Comparison of ENCODE assay signal across 8 mouse cellular contexts in the genomic region with DNA sequence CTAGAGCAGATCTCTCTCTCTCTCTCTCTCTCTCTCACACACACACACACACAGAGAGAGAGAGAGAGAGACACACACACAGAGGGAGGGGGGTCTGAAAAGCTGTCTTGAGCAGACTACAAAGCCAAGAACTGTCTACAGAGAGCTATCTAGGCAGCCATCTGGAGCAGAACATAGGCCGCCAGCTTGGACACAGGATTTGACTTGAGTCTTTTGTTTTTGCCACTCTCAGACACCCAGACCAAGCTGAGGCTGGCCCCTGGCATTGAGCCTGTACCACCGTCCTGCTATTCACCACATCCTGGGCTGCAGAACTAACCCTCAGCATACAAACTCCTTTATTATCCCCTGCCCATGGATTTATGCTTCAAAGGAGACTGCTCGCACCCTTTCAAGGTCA. TPM values are rescaled to one million over a fixed set of nuclear protein-coding genes. Genes with fewer than 3 reads are reported as not detected.
DNase-seq lines count a peak whose midpoint lies in the region; ATAC-seq and TF ChIP-seq lines count a peak whose summit lies in the region.

No protein-coding gene starts in this region.

- peak; percentile 78 for ATAC-seq in forebrain, embryonic 16.5 days
- ATAC-seq in midbrain, embryonic 14.5 days (ENCODE audit: low FRiP score, low TSS enrichment) = no peak; the same call in 1 of the 2 replicates
- no peak for ATAC-seq in intestine, embryonic 15.5 days

- no peak overlapping the region for H3K9ac ChIP-seq in forebrain, embryonic 16.5 days (replicated peaks; ENCODE audit: low read depth, low read length)
- no peak overlapping the region for H3K9ac ChIP-seq in midbrain, embryonic 14.5 days (replicated peaks; ENCODE audit: low read length)
- no peak overlapping the region for H3K9ac ChIP-seq in intestine, embryonic 15.5 days

- no peak for TF ChIP-seq CTCF in layer of hippocampus, adult 2 months (conservative IDR thresholded peaks at IDR 0.05)

- peak overlapping the region; percentile 72 for H3K27ac ChIP-seq in layer of hippocampus, adult 2 months
- H3K27ac ChIP-seq in forebrain, embryonic 16.5 days (ENCODE audit: low read length) = no peak overlapping the region
- no peak overlapping the region; the same call in 1 of the 2 replicates for H3K27ac ChIP-seq in midbrain, embryonic 14.5 days (replicated peaks; ENCODE audit: low read depth, low read length)
- H3K27ac ChIP-seq in intestine, embryonic 15.5 days = no peak overlapping the region

- H3K4me3 ChIP-seq in layer of hippocampus, adult 2 months = no peak overlapping the region
- no peak overlapping the region for H3K4me3 ChIP-seq in forebrain, embryonic 16.5 days (replicated peaks; ENCODE audit: low read length)
- no peak overlapping the region for H3K4me3 ChIP-seq in midbrain, embryonic 14.5 days (replicated peaks; ENCODE audit: low read depth, low read length)
- no peak overlapping the region for H3K4me3 ChIP-seq in intestine, embryonic 15.5 days (replicated peaks)

- no peak for DNase-seq in layer of hippocampus, adult 2 months (ENCODE audit: low spot score in 2 of 2)
- DNase-seq in layer of hippocampus, adult 18-20 months (ENCODE audit: low spot score in 2 of 2) = no peak
- DNase-seq in cerebellum, adult 11 months = peak; percentile 34
- peak; percentile 16 for DNase-seq in midbrain, embryonic 14.5 days
- no peak for DNase-seq in frontal cortex, postnatal 25 days (ENCODE audit: low spot score in 2 of 2)
- no peak for DNase-seq in adrenal gland, adult 18-20 months (ENCODE audit: low spot score in 2 of 2)

- H3K36me3 ChIP-seq in forebrain, embryonic 16.5 days (ENCODE audit: control insufficient read depth, insufficient read depth) = no peaks in the 10 kb centered on the region; the same call in 1 of the 2 replicates
- H3K36me3 ChIP-seq in midbrain, embryonic 14.5 days (ENCODE audit: control insufficient read depth, insufficient read depth, low read length) = peaks cover 7% of the 10 kb centered on the region; the same call in 1 of the 2 replicates
- no peaks in the 10 kb centered on the region for H3K36me3 ChIP-seq in intestine, embryonic 15.5 days

- peaks cover 3% of the 10 kb centered on the region; the same call in 1 of the 2 replicates for H3K4me1 ChIP-seq in forebrain, embryonic 16.5 days (replicated peaks; ENCODE audit: control insufficient read depth, insufficient read depth, low read length)
- 0 out of 2 replicates have a peak, but pooled peaks cover 4% of the 10 kb centered on the region for H3K4me1 ChIP-seq in midbrain, embryonic 14.5 days (ENCODE audit: control insufficient read depth, insufficient read depth, low read length)
- H3K4me1 ChIP-seq in intestine, embryonic 15.5 days (replicated peaks) = peaks cover 12% of the 10 kb centered on the region

- no peak overlapping the region for H3K4me2 ChIP-seq in forebrain, embryonic 16.5 days (ENCODE audit: low read length)
- H3K4me2 ChIP-seq in midbrain, embryonic 14.5 days (ENCODE audit: low read length) = no peak overlapping the region
- H3K4me2 ChIP-seq in intestine, embryonic 15.5 days (replicated peaks) = no peak overlapping the region

- no peaks in the 10 kb centered on the region for H3K9me3 ChIP-seq in forebrain, embryonic 16.5 days (ENCODE audit: control insufficient read depth, low read length)
- H3K9me3 ChIP-seq in midbrain, embryonic 14.5 days (ENCODE audit: control insufficient read depth, low read length) = no peaks in the 10 kb centered on the region
- H3K9me3 ChIP-seq in intestine, embryonic 15.5 days = no peaks in the 10 kb centered on the region

- H3K27me3 ChIP-seq in forebrain, embryonic 16.5 days (replicated peaks; ENCODE audit: control insufficient read depth, insufficient read depth, low read length) = no peaks in the 10 kb centered on the region
- H3K27me3 ChIP-seq in midbrain, embryonic 14.5 days (ENCODE audit: control insufficient read depth, insufficient read depth, low read length) = no peaks in the 10 kb centered on the region
- H3K27me3 ChIP-seq in intestine, embryonic 15.5 days (replicated peaks) = no peaks in the 10 kb centered on the region

- WGBS in forebrain, embryonic 16.5 days = 30% methylated on average over 3 of the region's 3 CpGs
- 18% methylated on average over 3 of the region's 3 CpGs for WGBS in midbrain, embryonic 14.5 days
- 70% methylated on average over 3 of the region's 3 CpGs for WGBS in intestine, embryonic 15.5 days

RNA-seq across cellular contexts. Expression of a gene that starts 20.1 kb away (rescaled TPM):
- total RNA-seq in layer of hippocampus, adult 2 months (2021) = 10 to 100 TPM; 78.6 to 84.8 TPM
- total RNA-seq in layer of hippocampus, adult 18-20 months (2021) = 10 to 100 TPM; 83.6 to 85.4 TPM
- polyA plus RNA-seq in forebrain, embryonic 16.5 days (2015; fragmentation: Nextera tagmentation; extraction: Ambion mirVana) = 70.3 and 78.8 TPM in 2 replicates
- 77.5 and 81.5 TPM in 2 replicates for polyA plus RNA-seq in midbrain, embryonic 14.5 days (2014; fragmentation: Nextera tagmentation; extraction: Ambion mirVana)
- 81.0 and 84.1 TPM in 2 replicates for polyA plus RNA-seq in intestine, embryonic 15.5 days (2015; fragmentation: Nextera tagmentation; extraction: Ambion mirVana)
- 100 to 1,000 TPM in 1 of 2 experiments, 10 to 100 TPM in 1; 99.7 to 114 TPM for total RNA-seq in adrenal gland, adult 18-20 months (2021)

RNA-seq across cellular contexts. Expression of a gene that starts 49.4 kb away (rescaled TPM):
- total RNA-seq in layer of hippocampus, adult 2 months (2021) = 10 to 100 TPM; 24.6 to 26.3 TPM
- 10 to 100 TPM; 25.1 to 28.0 TPM for total RNA-seq in layer of hippocampus, adult 18-20 months (2021)
- polyA plus RNA-seq in forebrain, embryonic 16.5 days (2015; fragmentation: Nextera tagmentation; extraction: Ambion mirVana) = 33.2 and 35.5 TPM in 2 replicates
- polyA plus RNA-seq in midbrain, embryonic 14.5 days (2014; fragmentation: Nextera tagmentation; extraction: Ambion mirVana) = 21.6 and 32.4 TPM in 2 replicates
- polyA plus RNA-seq in intestine, embryonic 15.5 days (2015; fragmentation: Nextera tagmentation; extraction: Ambion mirVana) = 30.0 and 33.1 TPM in 2 replicates
- total RNA-seq in adrenal gland, adult 18-20 months (2021) = 10 to 100 TPM; 31.3 to 40.2 TPM

Comparison
In these comparisons a context has a peak if more than half of its experiments do, and no peak if none do; other contexts are left out.
1. DNase-seq: peak in cerebellum, adult 11 months (single experiment) and midbrain, embryonic 14.5 days (single experiment); none in layer of hippocampus, adult 2 months (0 of 2), layer of hippocampus, adult 18-20 months (0 of 2), frontal cortex, postnatal 25 days (0 of 2) and adrenal gland, adult 18-20 months (0 of 2).